Mouse (Mus musculus) NIH3T3 (cell line): ENCODE data around the gene Fau.
A peak's percentile ranks its signal among the peaks of the same experiment; 100 is the strongest.

Experiments
- DNase-seq: peaks from one replicate; pipeline ENCODE4 v3.0.0-alpha.2; 2012; ENCODE audit warnings: low read depth

The Fau gene

GRCm38 (mm10) chr19:6070571-6071250 lies 13.1 kb downstream of the Fau start:
- no peak for DNase-seq

- no peak for DNase-seq
These were observed 13.6 kb downstream of the Fau start for GRCm38 (mm10) chr19:6071261-6071660.

DNA sequence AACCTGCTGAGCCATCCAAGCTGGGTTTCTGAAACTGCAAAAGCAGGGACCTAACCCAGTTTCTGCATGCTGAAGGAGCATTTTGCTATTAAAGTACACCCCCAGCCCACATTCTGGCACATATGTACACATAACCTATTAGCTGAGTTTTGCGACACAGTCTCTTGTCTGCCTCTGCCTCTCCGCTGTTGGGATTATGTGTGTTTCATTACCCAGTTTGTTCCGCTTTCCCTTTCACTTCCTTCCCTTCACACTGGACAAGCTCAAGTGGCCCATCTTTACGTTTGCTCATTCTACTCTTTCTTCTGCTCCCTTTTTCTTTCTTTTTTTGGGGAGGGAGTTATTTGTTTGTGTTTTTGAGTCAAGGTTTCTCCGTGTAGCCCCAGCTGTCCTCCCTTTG lies 16.2 kb downstream of the Fau start:
- DNase-seq = no peak

DNA sequence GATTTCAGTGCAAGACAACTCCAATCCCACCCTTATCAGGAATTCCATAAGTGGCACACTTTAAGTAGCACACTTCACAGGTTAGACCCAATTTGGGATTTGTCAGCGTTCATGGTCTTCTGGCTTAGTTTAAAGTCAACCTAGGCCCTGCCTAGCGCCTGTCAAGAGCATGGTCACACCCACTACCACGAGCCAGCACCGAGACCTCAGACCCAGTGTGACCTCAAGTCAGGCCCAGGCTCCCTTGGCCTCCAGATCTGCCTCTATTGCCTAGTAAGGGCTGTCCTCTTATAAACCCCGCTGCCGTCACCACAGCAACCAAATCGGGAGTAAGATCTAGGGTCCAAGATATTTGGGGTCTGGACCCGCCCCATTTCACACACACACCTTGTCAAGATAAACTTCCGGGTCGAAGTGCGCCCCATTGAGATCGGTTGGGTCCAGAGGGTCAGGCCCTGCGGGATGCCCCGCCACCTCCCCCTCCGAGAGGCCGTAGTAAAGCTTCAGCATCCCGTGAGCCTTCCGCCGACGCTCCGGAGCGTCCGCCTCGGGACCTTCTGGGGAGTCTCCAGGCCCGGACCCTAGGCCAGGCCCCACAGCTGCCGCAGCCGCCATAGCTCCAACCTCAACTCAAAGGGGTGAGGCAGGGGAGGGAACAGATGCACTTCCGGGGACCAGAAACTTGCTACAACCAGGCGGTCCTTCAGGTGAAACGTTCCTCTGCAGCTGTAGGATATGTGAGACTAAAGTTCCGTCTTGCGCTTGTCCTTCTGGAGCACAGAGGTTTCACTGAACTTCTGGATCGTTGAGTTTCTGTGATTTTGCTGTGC lies 19.1 kb downstream of the Fau start, which contains the start of gene Vps51:
Gene Vps51 (minus strand): TSS at position 668 of the 830 bp plus-strand sequence.
- peak; percentile 96 for DNase-seq

GRCm38 (mm10) chr19:6079983-6080480 lies 22.4 kb downstream of the Fau start, which contains the start of gene Tmem262:
TSS of gene Tmem262 (plus strand) at chr19:6080033.
- DNase-seq = no peak

GRCm38 (mm10) chr19:6082156-6082555 lies 24.5 kb downstream of the Fau start, which contains the start of gene Gm28374:
TSS of gene Gm28374 (minus strand) at chr19:6082256.
- no peak for DNase-seq

DNA sequence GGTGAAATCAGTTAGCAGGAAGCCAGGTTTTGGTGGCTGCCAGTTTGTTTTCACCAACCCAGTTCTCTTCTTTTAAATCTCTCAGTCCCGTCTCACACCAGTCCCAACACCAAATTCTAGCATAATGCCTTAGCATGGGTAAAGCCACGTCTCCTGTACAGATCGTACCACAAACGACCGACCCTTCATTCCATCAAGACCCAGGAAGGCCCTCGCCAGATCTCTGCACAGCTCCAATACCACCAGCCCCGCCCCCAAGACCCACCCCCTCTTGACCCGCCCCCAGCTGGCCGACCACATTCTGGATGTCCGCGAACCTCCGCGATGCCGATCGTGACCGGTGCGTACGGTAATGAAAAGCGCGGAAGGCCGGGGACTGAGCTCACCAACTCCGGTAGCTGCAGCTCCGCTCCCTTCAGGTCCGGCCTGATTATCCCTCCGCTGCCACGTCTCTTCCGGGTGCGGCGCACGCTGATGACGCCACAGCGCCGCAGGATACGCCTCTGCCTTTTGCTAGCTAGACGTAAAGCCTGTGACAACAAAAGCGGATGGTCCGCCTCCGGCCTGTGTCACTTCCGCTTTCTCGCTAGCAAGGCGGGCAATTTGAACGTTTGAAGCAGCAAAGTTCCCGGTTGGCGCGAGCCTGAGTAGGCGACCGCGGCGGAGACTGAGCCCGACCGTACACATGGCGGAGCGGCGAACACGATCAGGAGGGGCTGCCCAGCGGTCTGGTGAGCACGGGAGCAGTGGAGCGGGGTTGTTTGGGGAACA lies 27.0 kb downstream of the Fau start, which contains the start of the genes Zfpl1 and Cdca5:
Gene Zfpl1 (minus strand): TSS at position 479 of the 771 bp plus-strand sequence.
Gene Cdca5 (plus strand): TSS at position 506 of the 771 bp plus-strand sequence.
- peak; percentile 100 for DNase-seq

GRCm38 (mm10) chr19:6085417-6085879 lies 27.8 kb downstream of the Fau start:
- peak; percentile 87 for DNase-seq

DNA sequence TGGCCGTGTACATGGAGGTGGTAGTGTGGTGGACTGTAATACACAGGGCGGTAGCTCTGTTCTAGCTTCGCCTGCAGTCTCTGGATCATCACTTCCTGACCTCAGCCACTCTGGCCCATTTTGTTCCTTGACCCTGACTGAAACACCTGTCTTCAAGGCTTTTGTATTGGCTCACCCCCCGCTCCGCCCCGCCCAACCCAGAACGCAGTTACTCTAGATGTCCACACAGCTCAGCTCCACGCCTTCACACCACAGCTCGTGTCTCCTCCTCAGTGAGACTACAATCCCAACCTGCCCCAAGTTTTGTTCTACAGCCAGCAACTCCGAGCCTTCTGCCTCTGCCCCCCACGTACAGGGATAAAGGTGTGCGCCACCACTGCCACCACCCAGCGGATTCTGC lies 31.2 kb downstream of the Fau start:
- no peak for DNase-seq

DNA sequence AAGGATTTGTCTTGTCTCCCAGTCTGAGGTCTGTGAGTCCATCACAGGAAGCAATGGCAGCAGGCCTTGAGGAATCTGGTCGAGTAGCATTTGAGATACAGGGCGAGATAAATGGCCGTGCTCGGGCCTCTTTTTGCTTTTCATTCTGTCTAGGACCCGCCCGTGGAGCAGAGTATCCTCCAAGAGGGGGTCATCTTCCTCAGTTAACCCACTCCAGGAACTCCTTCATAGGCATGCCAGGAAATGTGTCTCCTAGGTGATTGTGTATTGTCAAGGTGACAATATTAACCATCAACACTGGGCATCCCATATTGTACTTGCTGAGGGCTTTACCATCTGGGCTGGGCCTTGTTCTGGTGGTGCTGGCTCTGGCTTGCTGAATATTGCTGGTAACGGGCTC lies 36.5 kb downstream of the Fau start, which contains the start of gene AC131692.1:
Gene AC131692.1 (plus strand): TSS at position 301 of the 400 bp plus-strand sequence.
- DNase-seq = no peak

DNA sequence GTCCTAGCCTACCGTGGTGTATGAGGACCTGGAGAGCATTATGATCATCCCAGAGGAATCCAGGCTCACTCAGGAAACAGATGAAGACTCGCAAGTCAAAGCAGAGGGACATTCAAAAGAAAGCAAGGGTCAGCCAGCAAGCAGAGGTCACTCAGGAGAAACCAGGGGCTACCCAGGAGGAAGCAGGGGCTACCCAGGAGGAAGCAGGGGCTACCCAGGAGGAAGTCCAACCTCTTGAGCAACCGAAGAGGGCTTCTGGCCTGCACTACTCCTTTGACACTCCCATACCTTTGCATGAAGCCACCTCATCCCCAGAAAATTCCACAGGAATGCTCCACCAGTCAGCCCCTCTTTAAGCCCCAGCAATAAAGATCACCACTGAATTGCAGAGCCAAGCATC lies 40.2 kb downstream of the Fau start:
- DNase-seq = no peak

- DNase-seq = peak; percentile 71
These were observed 43.5 kb downstream of the Fau start for GRCm38 (mm10) chr19:6101186-6101585.

GRCm38 (mm10) chr19:6102169-6102853 lies 44.7 kb downstream of the Fau start:
- peak; percentile 35 for DNase-seq

DNA sequence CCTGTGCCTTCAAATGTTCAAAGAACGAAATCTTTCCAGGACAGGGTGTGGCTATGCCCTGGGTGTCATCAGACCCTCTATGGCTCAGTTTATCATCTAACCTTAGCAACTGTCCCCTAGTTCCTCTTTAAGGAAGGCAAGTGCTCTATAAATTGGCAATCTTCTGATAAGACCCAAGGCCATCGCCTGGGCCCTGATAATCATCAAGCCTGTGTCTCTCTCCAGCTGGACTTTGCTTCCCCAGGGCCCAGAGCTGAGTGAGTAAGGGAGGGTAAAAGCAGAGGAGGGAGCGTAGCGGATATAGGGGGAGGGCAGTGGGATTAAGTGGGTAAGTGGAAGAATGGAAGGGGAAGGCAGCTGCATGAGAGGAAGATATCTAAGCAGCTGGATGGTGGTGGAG lies 46.8 kb downstream of the Fau start:
- DNase-seq = no peak

- no peak for DNase-seq
These were observed 47.9 kb downstream of the Fau start, which contains the start of gene Naaladl1 for GRCm38 (mm10) chr19:6105586-6105985. TSS of gene Naaladl1 (plus strand) at chr19:6105782.
